Mouse (Mus musculus): ENCODE results near the gene Elavl2. TPM values are rescaled to one million over a fixed set of nuclear protein-coding genes. Genes with fewer than 3 reads are reported as not detected.

Elavl2 gene
- polyA plus RNA-seq, 1 experiment from 2014 or later, result 16.9 TPM

- WGBS, result 88% methylated on average over 6 of the region's 6 CpGs
- DNase-seq (ENCODE audit: low spot score), result no peak
- H3K27me3 ChIP-seq (replicated peaks; ENCODE audit: low read depth, poor library complexity, severe bottlenecking), result no peaks in the 10 kb centered on the region
These were observed 165.6 kb downstream of the Elavl2 start for GRCm38 (mm10) chr4:91234941-91235340.

GRCm38 (mm10) chr4:91233599-91233998 is 167.0 kb downstream of the Elavl2 start:
- no peak for DNase-seq (ENCODE audit: low spot score)
- no peaks in the 10 kb centered on the region for H3K36me3 ChIP-seq (replicated peaks)
- no peaks in the 10 kb centered on the region for H3K27me3 ChIP-seq (replicated peaks; ENCODE audit: low read depth, poor library complexity, severe bottlenecking)
- peaks cover 16% of the 10 kb centered on the region for H3K4me1 ChIP-seq
- H3K9me3 ChIP-seq, result no peaks in the 10 kb centered on the region
- no peak overlapping the region for H3K4me3 ChIP-seq
- H3K27ac ChIP-seq (replicated peaks), result no peak overlapping the region
- WGBS, result 91% methylated on average over 6 of the region's 6 CpGs

More at GRCm38 (mm10) chr4:91234941-91235340, 165.6 kb downstream of the Elavl2 start:
- H3K4me1 ChIP-seq, result peaks cover 16% of the 10 kb centered on the region
- H3K36me3 ChIP-seq (replicated peaks), result no peaks in the 10 kb centered on the region
- no peak overlapping the region for H3K4me3 ChIP-seq
- H3K9me3 ChIP-seq, result no peaks in the 10 kb centered on the region
- H3K27ac ChIP-seq (replicated peaks), result no peak overlapping the region

- no peak for DNase-seq (ENCODE audit: low spot score)
- Histone ChIP-seq H3K27ac (replicated peaks) (no peak overlapping the region), H3K36me3 (replicated peaks) (0 out of 2 replicates have a peak, but pooled peaks cover 3% of the 10 kb centered on the region), H3K9me3 (no peaks in the 10 kb centered on the region), H3K4me1 (0 out of 2 replicates have a peak, but pooled peaks cover 4% of the 10 kb centered on the region), H3K4me3 (no peak overlapping the region), H3K27me3 (replicated peaks; ENCODE audit: low read depth, poor library complexity, severe bottlenecking) (no peaks in the 10 kb centered on the region)
- 85% methylated on average over 1 of the region's 1 CpGs for WGBS
These were observed 170.1 kb downstream of the Elavl2 start for GRCm38 (mm10) chr4:91230439-91230863.

- no peak for DNase-seq (ENCODE audit: low spot score)
- Histone ChIP-seq H3K36me3 (replicated peaks) (0 out of 2 replicates have a peak, but pooled peaks cover 3% of the 10 kb centered on the region), H3K4me1 (0 out of 2 replicates have a peak, but pooled peaks cover 4% of the 10 kb centered on the region), H3K27ac (replicated peaks) (no peak overlapping the region), H3K27me3 (replicated peaks; ENCODE audit: low read depth, poor library complexity, severe bottlenecking) (no peaks in the 10 kb centered on the region), H3K4me3 (no peak overlapping the region), H3K9me3 (no peaks in the 10 kb centered on the region)
- WGBS, result 80% methylated on average over 3 of the region's 3 CpGs
These were observed 172.2 kb downstream of the Elavl2 start for GRCm38 (mm10) chr4:91228341-91228740.

- WGBS, result 87% methylated on average over 4 of the region's 4 CpGs
- Histone ChIP-seq H3K4me3 (no peak overlapping the region), H3K4me1 (no peaks in the 10 kb centered on the region), H3K9me3 (no peaks in the 10 kb centered on the region), H3K27ac (replicated peaks) (no peak overlapping the region), H3K36me3 (replicated peaks) (0 out of 2 replicates have a peak, but pooled peaks cover 3% of the 10 kb centered on the region), H3K27me3 (replicated peaks; ENCODE audit: low read depth, poor library complexity, severe bottlenecking) (no peaks in the 10 kb centered on the region)
- DNase-seq (ENCODE audit: low spot score), result no peak
These were observed 176.8 kb downstream of the Elavl2 start for GRCm38 (mm10) chr4:91223811-91224210.

GRCm38 (mm10) chr4:91219322-91219721 is 181.3 kb downstream of the Elavl2 start:
- Histone ChIP-seq H3K27me3 (replicated peaks; ENCODE audit: low read depth, poor library complexity, severe bottlenecking) (no peaks in the 10 kb centered on the region), H3K9me3 (no peaks in the 10 kb centered on the region), H3K4me1 (no peaks in the 10 kb centered on the region), H3K4me3 (no peak overlapping the region), H3K36me3 (replicated peaks) (no peaks in the 10 kb centered on the region), H3K27ac (replicated peaks) (no peak overlapping the region)
- WGBS, result 89% methylated on average over 3 of the region's 3 CpGs
- DNase-seq (ENCODE audit: low spot score), result no peak

- Histone ChIP-seq H3K4me3 (no peak overlapping the region), H3K27ac (replicated peaks) (no peak overlapping the region), H3K36me3 (replicated peaks) (no peaks in the 10 kb centered on the region), H3K27me3 (replicated peaks; ENCODE audit: low read depth, poor library complexity, severe bottlenecking) (no peaks in the 10 kb centered on the region), H3K4me1 (peaks cover under 1% of the 10 kb centered on the region; the same call in 1 of the 2 replicates), H3K9me3 (no peaks in the 10 kb centered on the region)
- no peak for DNase-seq (ENCODE audit: low spot score)
- 90% methylated on average over 3 of the region's 3 CpGs for WGBS
These were observed 186.7 kb downstream of the Elavl2 start for GRCm38 (mm10) chr4:91213917-91214316.

GRCm38 (mm10) chr4:91208415-91209292 is 191.9 kb downstream of the Elavl2 start:
- DNase-seq (ENCODE audit: low spot score), result peak; percentile 20
- Histone ChIP-seq H3K27me3 (replicated peaks; ENCODE audit: low read depth, poor library complexity, severe bottlenecking) (no peaks in the 10 kb centered on the region), H3K36me3 (replicated peaks) (no peaks in the 10 kb centered on the region), H3K4me1 (peaks cover 6% of the 10 kb centered on the region; the same call in 1 of the 2 replicates), H3K4me3 (no peak overlapping the region), H3K9me3 (no peaks in the 10 kb centered on the region), H3K27ac (replicated peaks) (no peak overlapping the region)
- WGBS, result 58% methylated on average over 6 of the region's 6 CpGs

Small RNA genes lying within 50 kb of the gene (microRNA-seq; reads per million reads assigned to microRNA genes)
- not detected for gene Mir6402
